In the genomic region with DNA sequence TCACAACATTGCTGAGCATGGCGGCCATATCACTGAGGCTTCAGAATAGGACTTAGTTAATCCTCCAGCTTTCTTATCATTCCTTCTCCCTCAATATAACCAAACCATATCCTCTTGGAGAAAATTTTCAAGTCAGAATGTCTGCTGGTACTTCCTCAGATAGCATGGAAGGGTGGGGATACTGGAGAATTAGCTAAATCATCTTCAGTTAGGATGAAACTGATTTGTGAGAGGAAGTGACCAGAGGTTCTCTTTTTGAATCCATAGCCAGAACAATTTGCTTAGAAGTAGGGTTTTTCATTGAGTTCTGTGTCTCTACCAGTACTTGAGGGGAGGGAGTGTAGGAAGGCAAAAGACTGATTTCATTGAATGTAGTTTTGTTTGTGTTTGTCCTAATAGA, we compare ENCODE assay signal across 39 mouse cellular contexts. TPM values are rescaled to one million over a fixed set of nuclear protein-coding genes. Genes with fewer than 3 reads are reported as not detected.
"Had no signal": no experiment of that assay in that cellular context is flagged by ENCODE, and none has a peak within 500 bp of the region (broad histone marks: within the 10 kb centered on the region; RNA-seq: fewer than 3 reads in every experiment).

No protein-coding gene starts in this region.

- H3K27ac ChIP-seq: embryonic facial prominence, embryonic 10.5 days; embryonic facial prominence, embryonic 12.5 days; embryonic facial prominence, embryonic 13.5 days; embryonic facial prominence, embryonic 15.5 days; forebrain, embryonic 10.5 days; forebrain, embryonic 12.5 days; forebrain, embryonic 13.5 days; forebrain, embryonic 15.5 days; gastrocnemius, adult 2 months; heart, adult 2 months had no signal

- H3K4me2 ChIP-seq: embryonic facial prominence, embryonic 12.5 days; embryonic facial prominence, embryonic 13.5 days; embryonic facial prominence, embryonic 15.5 days; forebrain, embryonic 12.5 days; forebrain, embryonic 13.5 days; forebrain, embryonic 15.5 days had no signal

- H3K27me3 ChIP-seq: embryonic facial prominence, embryonic 12.5 days; embryonic facial prominence, embryonic 13.5 days; embryonic facial prominence, embryonic 15.5 days; forebrain, embryonic 12.5 days; forebrain, embryonic 13.5 days; forebrain, embryonic 15.5 days had no signal

- H3K4me3 ChIP-seq: embryonic facial prominence, embryonic 10.5 days; embryonic facial prominence, embryonic 12.5 days; embryonic facial prominence, embryonic 13.5 days; embryonic facial prominence, embryonic 15.5 days; erythroblast, embryonic 14.5 days; forebrain, embryonic 10.5 days; forebrain, embryonic 12.5 days; forebrain, embryonic 13.5 days; forebrain, embryonic 15.5 days; gastrocnemius, adult 2 months; heart, adult 2 months had no signal

- H3K4me1 ChIP-seq: embryonic facial prominence, embryonic 10.5 days; embryonic facial prominence, embryonic 12.5 days; embryonic facial prominence, embryonic 13.5 days; embryonic facial prominence, embryonic 15.5 days; forebrain, embryonic 10.5 days; forebrain, embryonic 12.5 days; forebrain, embryonic 13.5 days; forebrain, embryonic 15.5 days had no signal

- H3K9ac ChIP-seq: embryonic facial prominence, embryonic 12.5 days; embryonic facial prominence, embryonic 13.5 days; embryonic facial prominence, embryonic 15.5 days; forebrain, embryonic 12.5 days; forebrain, embryonic 13.5 days; forebrain, embryonic 15.5 days; forebrain, postnatal 0 days had no signal

- H3K9me3 ChIP-seq: embryonic facial prominence, embryonic 10.5 days; embryonic facial prominence, embryonic 12.5 days; embryonic facial prominence, embryonic 13.5 days; embryonic facial prominence, embryonic 15.5 days; forebrain, embryonic 10.5 days; forebrain, embryonic 12.5 days; forebrain, embryonic 13.5 days; forebrain, embryonic 15.5 days had no signal

- ATAC-seq: forebrain, embryonic 13.5 days; forebrain, embryonic 14.5 days; forebrain, embryonic 15.5 days; forebrain, embryonic 16.5 days; forebrain, postnatal 0 days had no signal

- DNase-seq: cerebellum, adult 2 months; cerebellum, adult 8-10 months; cerebellum, adult 9-10 months; cerebellum, adult 9-11 months; cerebellum, postnatal 10 days; cerebellum, postnatal 14 days; cerebellum, postnatal 25 days; cerebellum, postnatal 36 days; embryo, embryonic 11 days; forebrain, postnatal 0 days; gastrocnemius, adult 2 months; gastrocnemius, postnatal 10 days; gastrocnemius, postnatal 14 days; gastrocnemius, postnatal 25 days; gastrocnemius, postnatal 36 days; heart, adult 18-20 months; heart, adult 2 months had no signal

RNA-seq across cellular contexts. Expression of a gene that starts 35.7 kb away (rescaled TPM):
- total RNA-seq: common myeloid progenitor, adult 5-6 weeks; forebrain, postnatal 0 days; gastrocnemius, adult 18-20 months; gastrocnemius, adult 2 months; gastrocnemius, adult 8-10 months; gastrocnemius, postnatal 10 days; gastrocnemius, postnatal 14 days; gastrocnemius, postnatal 25 days; gastrocnemius, postnatal 36 days; gastrocnemius, postnatal 4 days; heart, adult 18-20 months; heart, adult 2 months; heart, adult 8-10 months had no signal
- polyA plus RNA-seq: cerebellum, adult 2 months; cortical plate, adult 2 months; embryonic facial prominence, embryonic 10.5 days; embryonic facial prominence, embryonic 15.5 days; erythroblast, embryonic 14.5 days; forebrain, embryonic 10.5 days; forebrain, embryonic 11.5 days; forebrain, embryonic 14.5 days; forebrain, embryonic 15.5 days; forebrain, embryonic 16.5 days; forebrain, postnatal 0 days; frontal cortex, adult 2 months; gonadal fat pad, adult 2 months; heart, adult 2 months had no signal

RNA-seq across cellular contexts. Expression of a gene that starts 47.2 kb away (rescaled TPM):
- total RNA-seq: common myeloid progenitor, adult 5-6 weeks; forebrain, postnatal 0 days; gastrocnemius, adult 18-20 months; gastrocnemius, adult 2 months; gastrocnemius, adult 8-10 months; gastrocnemius, postnatal 10 days; gastrocnemius, postnatal 14 days; gastrocnemius, postnatal 25 days; gastrocnemius, postnatal 36 days; gastrocnemius, postnatal 4 days; heart, adult 18-20 months; heart, adult 2 months; heart, adult 8-10 months had no signal
- polyA plus RNA-seq: embryonic facial prominence, embryonic 10.5 days; embryonic facial prominence, embryonic 11.5 days; embryonic facial prominence, embryonic 12.5 days; embryonic facial prominence, embryonic 13.5 days; embryonic facial prominence, embryonic 14.5 days; embryonic facial prominence, embryonic 15.5 days; erythroblast, embryonic 14.5 days; forebrain, embryonic 10.5 days; forebrain, embryonic 11.5 days; forebrain, embryonic 12.5 days; forebrain, embryonic 13.5 days; forebrain, embryonic 14.5 days; forebrain, embryonic 15.5 days; forebrain, embryonic 16.5 days; forebrain, postnatal 0 days; gonadal fat pad, adult 2 months; heart, adult 2 months had no signal
